Mouse (Mus musculus) yolk sac, embryonic 10.5 days (tissue): Measurements from ENCODE around the gene Dtymk.

Experiments used
- DNase-seq: peaks from one replicate; pipeline ENCODE4 v3.0.0-alpha.2; 2017; ENCODE audit warnings: low spot score

Dtymk gene

GRCm38 (mm10) chr1:93742910-93743309 lies 58.8 kb downstream of the Dtymk start:
- no peak for DNase-seq
